Mouse (Mus musculus) urinary bladder, adult 18-20 months (tissue): ENCODE measurements around the gene Tmem262.
A peak's percentile ranks its signal among the peaks of the same experiment; 100 is the strongest.

Experiments used
- DNase-seq, 2 experiments: peaks; one replicate each; pipeline ENCODE4 v3.0.0; 2022; ENCODE audit warnings: low spot score in 2 of 2, mixed read lengths in 2 of 2

Gene Tmem262

GRCm38 (mm10) chr19:6101186-6101585 is 21.4 kb downstream of the Tmem262 start:
- DNase-seq: no peak

GRCm38 (mm10) chr19:6102169-6102853 is 22.5 kb downstream of the Tmem262 start:
- DNase-seq: no peak

GRCm38 (mm10) chr19:6104476-6104875 is 24.6 kb downstream of the Tmem262 start:
- DNase-seq: no peak

GRCm38 (mm10) chr19:6105586-6105985 is 25.8 kb downstream of the Tmem262 start, which contains the start of gene Naaladl1:
Gene Naaladl1, plus strand, starts transcription at chr19:6105782.
- no peak for DNase-seq

- no peak for DNase-seq
Observed at GRCm38 (mm10) chr19:6113116-6113515, 33.3 kb downstream of the Tmem262 start.

GRCm38 (mm10) chr19:6116113-6116850 is 36.4 kb downstream of the Tmem262 start:
- no peak for DNase-seq

- peak in 1 of 2 experiments; percentile 57 for DNase-seq
Observed at GRCm38 (mm10) chr19:6117346-6117985, 37.6 kb downstream of the Tmem262 start.

- DNase-seq: peak; percentile 84 to 88
Observed at GRCm38 (mm10) chr19:6117986-6118676, 38.3 kb downstream of the Tmem262 start, which contains the start of gene Sac3d1. Gene Sac3d1, minus strand, starts transcription at chr19:6118650.

- DNase-seq: no peak
Observed at GRCm38 (mm10) chr19:6118677-6119185, 38.9 kb downstream of the Tmem262 start.

- no peak for DNase-seq
Observed at GRCm38 (mm10) chr19:6121761-6122160, 41.9 kb downstream of the Tmem262 start.

- DNase-seq: no peak
Observed at GRCm38 (mm10) chr19:6123330-6123729, 43.5 kb downstream of the Tmem262 start.

- no peak for DNase-seq
Observed at GRCm38 (mm10) chr19:6124898-6125297, 45.1 kb downstream of the Tmem262 start.

- DNase-seq: no peak
Observed at GRCm38 (mm10) chr19:6126289-6126688, 46.5 kb downstream of the Tmem262 start.

GRCm38 (mm10) chr19:6126789-6127580 is 47.2 kb downstream of the Tmem262 start:
- no peak for DNase-seq

GRCm38 (mm10) chr19:6127760-6128341 is 48.0 kb downstream of the Tmem262 start, which contains the start of gene Snx15:
Gene Snx15, minus strand, starts transcription at chr19:6128304.
- DNase-seq: peak; percentile 92 to 93
